Mouse (Mus musculus): ENCODE results near the gene 4930512M02Rik. TPM values are rescaled to one million over a fixed set of nuclear protein-coding genes. Genes with fewer than 3 reads are reported as not detected.

Gene 4930512M02Rik
- polyA plus RNA-seq, 1 experiment from 2014 or later: not detected

DNA sequence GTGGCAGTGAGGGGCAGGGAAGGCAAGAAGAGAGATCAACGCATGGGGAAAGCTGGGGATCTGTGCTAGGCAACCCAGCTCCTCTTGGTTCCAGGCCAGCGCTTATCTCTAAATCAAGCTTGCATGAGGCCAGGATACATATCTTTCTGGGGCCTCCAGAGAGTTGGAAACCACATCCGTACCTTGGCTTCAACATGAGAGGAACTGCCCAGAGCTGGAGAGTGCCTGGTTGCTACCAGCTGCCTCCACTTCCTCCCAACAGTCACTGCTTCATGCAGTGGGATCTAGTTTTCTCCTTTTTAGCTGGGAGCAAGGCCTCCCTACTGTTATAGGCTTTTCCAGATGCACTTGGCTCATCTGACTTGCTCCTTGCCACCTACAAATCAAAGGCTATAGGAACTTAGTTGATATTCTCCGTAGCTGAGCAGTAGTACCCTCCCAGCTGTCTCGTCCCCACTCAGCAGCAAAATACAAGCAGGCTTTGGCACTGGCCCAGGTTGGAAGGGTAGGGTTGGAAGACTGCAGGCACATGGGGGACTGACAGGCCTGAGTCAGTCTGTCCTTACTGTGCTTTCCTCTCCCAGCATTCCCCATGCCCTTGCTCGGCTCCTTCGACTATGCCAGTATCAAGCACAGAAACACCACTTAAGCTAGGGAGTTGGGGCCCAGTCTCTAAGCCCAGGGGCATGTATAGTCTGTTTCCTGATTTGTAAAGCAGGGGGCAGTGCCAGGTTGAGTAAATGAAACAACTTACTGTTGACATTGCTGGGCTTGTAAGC lies 63.2 kb downstream of the 4930512M02Rik start:
- Histone ChIP-seq H3K36me3 (no peaks in the 10 kb centered on the region), H3K27me3 (no peaks in the 10 kb centered on the region), H3K4me2 (replicated peaks) (no peak overlapping the region), H3K4me1 (no peaks in the 10 kb centered on the region), H3K27ac (replicated peaks) (no peak overlapping the region), H3K9me3 (replicated peaks) (no peaks in the 10 kb centered on the region), H3K9ac (no peak overlapping the region), H3K4me3 (replicated peaks) (no peak overlapping the region)
- ATAC-seq (ENCODE audit: insufficient number of reproducible peaks, low FRiP score, low TSS enrichment, low read depth): no peak
- 65% methylated on average over 7 of the region's 7 CpGs for WGBS

DNA sequence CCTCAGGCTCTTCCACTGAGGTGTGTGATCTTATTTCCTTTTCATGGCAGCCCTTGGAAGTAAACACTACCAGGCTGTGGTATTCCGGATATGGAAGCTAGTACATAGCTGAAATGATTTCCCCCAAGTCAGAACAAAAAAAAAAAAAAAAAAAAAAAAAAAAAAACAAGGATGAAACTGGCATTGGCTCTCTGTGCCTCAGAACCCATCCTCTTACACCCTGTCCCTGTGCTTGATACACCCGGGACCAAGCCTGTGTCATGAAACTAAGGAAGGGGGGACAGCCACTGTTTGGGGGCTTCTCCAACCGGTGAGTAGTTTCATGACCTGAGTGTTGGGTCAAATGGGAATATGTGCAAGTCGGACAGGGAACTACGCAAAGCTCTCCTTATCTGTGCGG lies 66.5 kb downstream of the 4930512M02Rik start:
- Histone ChIP-seq H3K36me3 (no peaks in the 10 kb centered on the region), H3K27ac (replicated peaks) (no peak overlapping the region), H3K9ac (no peak overlapping the region), H3K9me3 (replicated peaks) (no peaks in the 10 kb centered on the region), H3K4me2 (replicated peaks) (no peak overlapping the region), H3K4me1 (no peaks in the 10 kb centered on the region), H3K27me3 (no peaks in the 10 kb centered on the region), H3K4me3 (replicated peaks) (no peak overlapping the region)
- ATAC-seq (ENCODE audit: insufficient number of reproducible peaks, low FRiP score, low TSS enrichment, low read depth): no peak
- 89% methylated on average over 6 of the region's 6 CpGs for WGBS

DNA sequence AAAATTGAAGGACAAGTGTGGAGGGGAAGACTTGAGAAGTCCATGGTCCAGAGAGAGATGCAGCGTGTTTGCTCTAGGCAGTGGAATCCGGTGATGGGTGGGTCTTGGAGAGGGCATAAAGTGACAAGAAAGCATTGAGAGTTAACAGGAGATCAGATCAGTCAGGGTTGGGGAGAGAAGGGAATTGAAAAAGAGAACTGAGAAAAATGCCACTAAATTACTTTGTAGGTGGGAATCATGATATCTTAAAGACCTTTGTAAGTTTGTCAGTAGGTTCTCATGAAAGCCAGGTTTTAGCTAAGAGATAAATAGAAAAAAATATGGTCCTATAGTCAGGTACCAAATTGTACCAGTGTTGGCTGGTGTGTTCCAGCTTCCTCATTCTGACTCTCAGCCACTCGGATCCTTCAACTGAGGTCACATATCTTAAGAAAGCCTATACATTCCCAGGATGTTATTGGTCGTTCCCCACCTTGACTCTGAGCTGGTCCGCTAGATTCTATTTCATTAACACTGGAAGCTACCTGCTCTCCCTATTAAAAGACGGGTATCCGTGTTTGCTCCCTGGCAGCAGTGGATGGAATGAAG lies 68.4 kb downstream of the 4930512M02Rik start:
- Histone ChIP-seq H3K36me3 (no peaks in the 10 kb centered on the region), H3K4me2 (replicated peaks) (no peak overlapping the region), H3K9ac (no peak overlapping the region), H3K27ac (replicated peaks) (no peak overlapping the region), H3K4me1 (no peaks in the 10 kb centered on the region), H3K9me3 (replicated peaks) (no peaks in the 10 kb centered on the region), H3K4me3 (replicated peaks) (no peak overlapping the region), H3K27me3 (no peaks in the 10 kb centered on the region)
- ATAC-seq (ENCODE audit: insufficient number of reproducible peaks, low FRiP score, low TSS enrichment, low read depth): no peak
- 80% methylated on average over 7 of the region's 7 CpGs for WGBS

DNA sequence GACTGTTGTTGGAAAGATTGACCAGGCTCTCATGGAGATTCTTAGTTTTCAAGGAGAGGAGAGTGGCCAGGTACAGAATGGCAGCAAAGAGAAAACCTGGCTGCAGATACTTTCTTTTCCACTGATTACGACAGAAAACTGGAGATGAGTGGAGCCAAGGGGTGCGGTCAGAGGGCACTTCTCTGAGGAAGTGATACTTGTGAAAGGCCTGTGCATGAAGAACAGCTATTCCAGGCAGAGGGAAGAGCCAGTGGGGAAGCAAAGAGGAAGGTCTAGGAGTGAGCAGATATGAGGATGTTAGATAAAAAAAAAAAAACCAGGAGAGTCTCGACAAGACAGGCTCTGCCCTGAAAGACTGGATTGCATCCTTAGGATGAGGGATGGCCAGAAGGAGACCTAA lies 69.0 kb downstream of the 4930512M02Rik start:
- ATAC-seq (ENCODE audit: insufficient number of reproducible peaks, low FRiP score, low TSS enrichment, low read depth): no peak
- Histone ChIP-seq H3K9ac (no peak overlapping the region), H3K4me2 (replicated peaks) (no peak overlapping the region), H3K9me3 (replicated peaks) (no peaks in the 10 kb centered on the region), H3K36me3 (no peaks in the 10 kb centered on the region), H3K4me1 (no peaks in the 10 kb centered on the region), H3K27ac (replicated peaks) (no peak overlapping the region), H3K4me3 (replicated peaks) (no peak overlapping the region), H3K27me3 (no peaks in the 10 kb centered on the region)
- 74% methylated on average over 3 of the region's 3 CpGs for WGBS

DNA sequence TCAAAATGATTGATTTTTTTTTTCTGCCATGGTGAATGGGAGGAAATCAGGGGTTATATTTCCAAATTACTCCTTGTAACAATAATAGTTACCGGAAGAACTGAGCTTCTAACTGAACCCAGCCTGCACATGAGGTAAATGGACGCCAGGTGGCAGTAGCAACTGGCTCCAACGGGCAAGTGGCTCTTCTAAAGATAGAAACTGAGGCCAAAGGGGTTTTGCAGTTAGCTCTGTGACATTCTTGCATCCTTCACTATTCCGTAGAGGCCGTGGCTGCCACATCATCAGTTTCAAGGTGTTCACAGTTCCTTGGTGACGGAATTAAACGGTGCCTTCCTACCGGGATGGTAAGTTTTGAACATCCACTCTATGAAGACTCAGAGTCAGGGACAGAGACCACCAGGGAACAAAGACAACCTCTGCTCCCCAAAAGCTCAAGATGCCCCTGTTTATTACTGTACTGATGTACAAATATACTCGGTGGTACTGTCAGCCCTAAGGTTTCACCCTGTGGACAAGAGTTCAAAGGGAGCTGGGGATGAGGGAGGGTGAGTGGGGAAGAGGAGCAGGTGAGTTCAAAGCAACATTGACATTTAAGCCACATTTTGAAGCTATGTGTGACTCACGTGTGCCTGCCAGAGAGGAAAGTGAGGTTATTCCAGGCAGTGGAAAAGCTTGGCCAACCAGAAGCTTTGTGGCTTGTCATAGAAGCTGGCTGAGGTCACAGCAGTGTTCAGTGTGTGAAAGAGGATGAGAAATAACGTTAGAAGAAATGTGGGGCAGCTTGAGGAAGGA lies 70.3 kb downstream of the 4930512M02Rik start:
- H3K27ac ChIP-seq (replicated peaks): no peak overlapping the region
- no peaks in the 10 kb centered on the region for H3K4me1 ChIP-seq
- no peak overlapping the region for H3K4me2 ChIP-seq (replicated peaks)
- no peak for ATAC-seq (ENCODE audit: insufficient number of reproducible peaks, low FRiP score, low TSS enrichment, low read depth)
- H3K27me3 ChIP-seq: no peaks in the 10 kb centered on the region
- no peaks in the 10 kb centered on the region for H3K9me3 ChIP-seq (replicated peaks)
- H3K36me3 ChIP-seq: no peaks in the 10 kb centered on the region
- WGBS: 39% methylated on average over 11 of the region's 11 CpGs
- no peak overlapping the region for H3K9ac ChIP-seq
- H3K4me3 ChIP-seq (replicated peaks): no peak overlapping the region

DNA sequence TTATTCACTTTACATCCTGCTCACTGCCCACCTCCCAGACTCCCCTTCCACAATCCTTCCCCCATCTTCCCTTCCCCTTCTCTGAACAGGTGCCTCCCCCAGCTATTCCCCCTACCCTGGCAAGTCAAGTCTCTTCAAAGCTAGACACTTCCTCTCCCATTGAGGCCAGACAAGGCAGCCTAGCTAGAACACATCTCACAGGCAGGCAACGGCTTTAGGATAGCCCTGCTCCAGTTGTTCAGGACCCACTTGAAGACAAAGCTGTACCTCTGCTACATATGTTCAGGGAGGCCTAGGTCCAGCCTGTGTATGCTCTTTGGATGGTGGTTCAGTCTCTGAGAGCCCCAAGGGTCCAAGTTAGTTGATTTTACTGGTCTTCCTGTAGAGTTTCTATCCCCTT lies 71.4 kb downstream of the 4930512M02Rik start:
- H3K27me3 ChIP-seq: no peaks in the 10 kb centered on the region
- no peaks in the 10 kb centered on the region for H3K4me1 ChIP-seq
- H3K27ac ChIP-seq (replicated peaks): no peak overlapping the region
- no peaks in the 10 kb centered on the region for H3K36me3 ChIP-seq
- 85% methylated on average over 1 of the region's 1 CpGs for WGBS
- H3K9me3 ChIP-seq (replicated peaks): no peaks in the 10 kb centered on the region
- no peak overlapping the region for H3K9ac ChIP-seq
- no peak for ATAC-seq (ENCODE audit: insufficient number of reproducible peaks, low FRiP score, low TSS enrichment, low read depth)
- H3K4me2 ChIP-seq (replicated peaks): no peak overlapping the region
- H3K4me3 ChIP-seq (replicated peaks): no peak overlapping the region

DNA sequence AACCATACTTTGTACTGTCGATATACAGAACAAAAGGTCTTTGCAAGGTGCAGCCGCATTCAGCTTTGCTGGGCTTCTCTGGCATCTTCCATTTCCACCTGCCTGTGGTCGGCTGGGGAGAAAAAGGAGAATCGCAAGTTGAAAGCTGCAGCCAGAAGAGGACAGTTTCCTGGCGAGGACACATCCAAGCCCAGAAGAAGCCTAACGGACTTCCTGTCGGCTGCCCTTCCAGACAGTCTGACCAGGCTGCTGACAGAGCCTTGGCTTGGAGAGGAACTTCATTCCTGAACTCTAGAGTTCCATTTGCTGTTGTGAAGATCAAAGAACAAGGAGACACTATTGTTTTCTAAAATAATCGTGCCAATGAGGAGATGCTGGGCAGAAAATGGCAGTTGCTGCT lies 72.1 kb downstream of the 4930512M02Rik start:
- H3K27ac ChIP-seq (replicated peaks): no peak overlapping the region
- no peaks in the 10 kb centered on the region for H3K4me1 ChIP-seq
- no peak overlapping the region for H3K4me3 ChIP-seq (replicated peaks)
- no peak overlapping the region for H3K9ac ChIP-seq
- no peak for ATAC-seq (ENCODE audit: insufficient number of reproducible peaks, low FRiP score, low TSS enrichment, low read depth)
- 74% methylated on average over 8 of the region's 8 CpGs for WGBS
- no peaks in the 10 kb centered on the region for H3K9me3 ChIP-seq (replicated peaks)
- no peaks in the 10 kb centered on the region for H3K27me3 ChIP-seq
- H3K4me2 ChIP-seq (replicated peaks): no peak overlapping the region
- H3K36me3 ChIP-seq: no peaks in the 10 kb centered on the region

DNA sequence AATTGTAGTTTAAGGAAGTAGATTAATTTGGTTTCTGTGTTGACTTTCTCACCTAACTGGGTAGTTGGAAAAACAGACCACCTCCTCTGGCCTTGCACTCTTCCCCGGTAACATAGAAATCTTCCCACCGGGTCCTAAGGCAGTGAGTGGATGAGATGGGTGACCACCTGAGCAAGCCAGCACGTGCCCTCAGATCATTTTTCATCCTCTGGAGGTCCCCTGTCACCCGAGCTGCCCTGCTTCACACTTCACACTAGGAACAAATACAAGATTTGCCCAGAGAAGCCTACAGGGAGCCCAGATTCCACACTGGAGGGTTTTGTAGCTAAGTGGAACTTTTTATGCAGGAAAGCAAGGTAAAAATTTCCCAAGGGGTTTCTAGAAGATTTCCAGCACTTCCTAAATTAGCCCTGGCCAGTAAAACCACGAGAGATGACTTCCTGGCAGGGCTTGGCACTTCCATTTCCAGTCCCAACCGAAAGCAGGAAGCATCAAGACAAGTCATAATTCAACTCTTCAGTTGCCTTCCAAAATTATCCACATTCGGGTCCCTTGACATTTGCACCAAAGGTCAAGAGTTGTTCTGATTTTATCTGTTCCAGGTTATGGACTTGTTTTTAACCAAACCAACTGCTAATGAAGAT lies 79.9 kb downstream of the 4930512M02Rik start:
- 71% methylated on average over 7 of the region's 7 CpGs for WGBS
- H3K4me1 ChIP-seq: no peaks in the 10 kb centered on the region
- no peak overlapping the region for H3K4me3 ChIP-seq (replicated peaks)
- H3K9me3 ChIP-seq (replicated peaks): no peaks in the 10 kb centered on the region
- H3K4me2 ChIP-seq (replicated peaks): no peak overlapping the region
- no peak overlapping the region for H3K27ac ChIP-seq (replicated peaks)
- H3K9ac ChIP-seq: no peak overlapping the region
- H3K36me3 ChIP-seq: no peaks in the 10 kb centered on the region
- ATAC-seq (ENCODE audit: insufficient number of reproducible peaks, low FRiP score, low TSS enrichment, low read depth): no peak
- H3K27me3 ChIP-seq: no peaks in the 10 kb centered on the region

DNA sequence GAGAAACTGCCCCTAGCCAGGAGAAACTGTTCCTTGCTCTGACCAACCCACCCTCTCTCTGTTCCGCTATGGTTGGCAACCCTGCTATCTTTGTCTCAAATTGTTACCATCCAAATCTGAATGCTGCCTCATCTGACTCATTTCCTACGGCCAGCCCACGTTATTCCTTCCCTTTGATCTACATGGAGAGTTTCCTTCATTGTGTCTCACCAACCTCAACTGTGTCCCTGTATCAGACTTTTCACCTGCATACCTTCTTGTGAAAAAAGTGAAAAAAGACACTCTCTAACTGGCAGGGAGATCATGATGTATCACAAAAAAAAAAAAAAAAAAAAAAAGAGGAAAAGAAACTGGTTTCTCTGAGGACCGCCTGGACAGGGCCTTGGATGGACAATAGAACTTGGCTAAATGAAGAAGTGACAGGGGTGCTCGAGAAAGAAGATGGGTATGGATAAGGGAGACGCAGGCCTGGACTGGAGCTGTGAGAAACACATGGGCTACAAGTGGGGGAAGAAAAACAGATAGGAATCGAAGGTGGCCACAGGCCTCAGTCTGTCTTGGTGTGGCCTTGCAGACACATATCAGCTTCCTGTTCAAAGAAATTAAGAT lies 80.6 kb downstream of the 4930512M02Rik start:
- no peak for ATAC-seq (ENCODE audit: insufficient number of reproducible peaks, low FRiP score, low TSS enrichment, low read depth)

DNA sequence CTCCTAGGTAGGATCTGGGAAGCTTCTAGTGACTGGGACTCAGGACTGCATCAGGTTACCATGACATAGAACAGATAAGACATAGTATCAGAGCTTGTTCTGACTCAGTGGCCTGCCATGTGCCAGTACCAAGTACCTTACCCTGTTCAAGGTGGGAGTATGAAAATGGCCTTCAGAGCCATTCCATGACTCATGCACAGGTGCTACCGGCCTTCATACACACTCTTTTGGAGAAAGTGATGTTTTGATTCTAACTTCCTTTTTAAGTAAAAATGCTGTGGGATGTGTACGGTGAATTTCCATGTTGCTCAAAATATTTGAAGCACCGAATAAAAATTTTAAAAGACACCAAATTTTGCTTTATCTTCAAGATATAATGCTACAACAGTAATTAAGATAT lies 81.7 kb downstream of the 4930512M02Rik start:
- Histone ChIP-seq H3K4me3 (replicated peaks) (no peak overlapping the region), H3K36me3 (no peaks in the 10 kb centered on the region), H3K27me3 (no peaks in the 10 kb centered on the region), H3K4me2 (replicated peaks) (no peak overlapping the region), H3K9me3 (replicated peaks) (no peaks in the 10 kb centered on the region), H3K4me1 (no peaks in the 10 kb centered on the region), H3K9ac (no peak overlapping the region), H3K27ac (replicated peaks) (no peak overlapping the region)
- no peak for ATAC-seq (ENCODE audit: insufficient number of reproducible peaks, low FRiP score, low TSS enrichment, low read depth)
- 92% methylated on average over 3 of the region's 3 CpGs for WGBS

More for the DNA sequence above, 80.6 kb downstream of the 4930512M02Rik start:
- 76% methylated on average over 7 of the region's 7 CpGs for WGBS
- Histone ChIP-seq H3K27ac (replicated peaks) (no peak overlapping the region), H3K4me3 (replicated peaks) (no peak overlapping the region), H3K4me1 (no peaks in the 10 kb centered on the region), H3K27me3 (no peaks in the 10 kb centered on the region), H3K9me3 (replicated peaks) (no peaks in the 10 kb centered on the region), H3K36me3 (no peaks in the 10 kb centered on the region), H3K4me2 (replicated peaks) (no peak overlapping the region), H3K9ac (no peak overlapping the region)

Data from embryonic facial prominence, embryonic 15.5 days (tissue).